Comparison of ENCODE assay signal across 32 mouse cellular contexts in genomic region chr14:37154391-37154790, GRCm38 (mm10). TPM values are rescaled to one million over a fixed set of nuclear protein-coding genes. Genes with fewer than 3 reads are reported as not detected.
"Had no signal": no experiment of that assay in that cellular context is flagged by ENCODE, and none has a peak within 500 bp of the region (broad histone marks: within the 10 kb centered on the region; RNA-seq: fewer than 3 reads in every experiment).

No protein-coding gene starts in this region.

- H3K9ac ChIP-seq: embryonic facial prominence, embryonic 12.5 days; embryonic facial prominence, embryonic 13.5 days; embryonic facial prominence, embryonic 15.5 days; forebrain, embryonic 12.5 days; forebrain, embryonic 13.5 days; forebrain, embryonic 15.5 days; forebrain, postnatal 0 days had no signal

- H3K27me3 ChIP-seq: embryonic facial prominence, embryonic 12.5 days; embryonic facial prominence, embryonic 13.5 days; embryonic facial prominence, embryonic 15.5 days; forebrain, embryonic 12.5 days; forebrain, embryonic 13.5 days; forebrain, embryonic 15.5 days had no signal

- DNase-seq: cerebellum, adult 9-11 months; cerebellum, postnatal 10 days; cerebellum, postnatal 14 days; cerebellum, postnatal 25 days; cerebellum, postnatal 36 days; embryo, embryonic 11 days; forebrain, postnatal 0 days; gastrocnemius, adult 2 months; gastrocnemius, postnatal 10 days; gastrocnemius, postnatal 14 days; gastrocnemius, postnatal 25 days; gastrocnemius, postnatal 36 days; heart, adult 18-20 months; heart, adult 2 months had no signal

- H3K4me2 ChIP-seq: embryonic facial prominence, embryonic 12.5 days; embryonic facial prominence, embryonic 13.5 days; embryonic facial prominence, embryonic 15.5 days; forebrain, embryonic 12.5 days; forebrain, embryonic 13.5 days; forebrain, embryonic 15.5 days; heart, embryonic 11.5 days had no signal

- H3K9me3 ChIP-seq: embryonic facial prominence, embryonic 12.5 days; embryonic facial prominence, embryonic 15.5 days had no signal

- H3K36me3 ChIP-seq: embryonic facial prominence, embryonic 10.5 days; embryonic facial prominence, embryonic 12.5 days; embryonic facial prominence, embryonic 13.5 days; embryonic facial prominence, embryonic 15.5 days; forebrain, embryonic 10.5 days; forebrain, embryonic 12.5 days; forebrain, embryonic 15.5 days; heart, embryonic 10.5 days had no signal

- H3K4me1 ChIP-seq: embryonic facial prominence, embryonic 10.5 days; embryonic facial prominence, embryonic 12.5 days; embryonic facial prominence, embryonic 13.5 days; embryonic facial prominence, embryonic 15.5 days; forebrain, embryonic 10.5 days; forebrain, embryonic 12.5 days; forebrain, embryonic 13.5 days; forebrain, embryonic 15.5 days; heart, embryonic 10.5 days had no signal

- H3K4me3 ChIP-seq: embryonic facial prominence, embryonic 10.5 days; embryonic facial prominence, embryonic 12.5 days; embryonic facial prominence, embryonic 13.5 days; embryonic facial prominence, embryonic 15.5 days; erythroblast, embryonic 14.5 days; forebrain, embryonic 10.5 days; forebrain, embryonic 12.5 days; forebrain, embryonic 13.5 days; forebrain, embryonic 15.5 days; gastrocnemius, adult 2 months; heart, adult 2 months; heart, embryonic 10.5 days had no signal

- ATAC-seq: forebrain, embryonic 13.5 days; forebrain, embryonic 14.5 days; forebrain, embryonic 15.5 days; forebrain, embryonic 16.5 days; forebrain, postnatal 0 days had no signal

- H3K27ac ChIP-seq: embryonic facial prominence, embryonic 10.5 days; embryonic facial prominence, embryonic 12.5 days; embryonic facial prominence, embryonic 13.5 days; embryonic facial prominence, embryonic 15.5 days; forebrain, embryonic 10.5 days; forebrain, embryonic 12.5 days; forebrain, embryonic 13.5 days; forebrain, embryonic 15.5 days; gastrocnemius, adult 2 months; heart, adult 2 months; heart, embryonic 10.5 days had no signal

RNA-seq across cellular contexts. Expression of gene 2610528A11Rik, which starts 40.6 kb away (rescaled TPM):
- total RNA-seq: forebrain, postnatal 0 days; gastrocnemius, postnatal 4 days; heart, adult 2 months; heart, adult 8-10 months had no signal
- polyA plus RNA-seq: embryonic facial prominence, embryonic 10.5 days; erythroblast, embryonic 14.5 days; forebrain, embryonic 12.5 days; forebrain, embryonic 13.5 days; forebrain, embryonic 14.5 days; forebrain, embryonic 16.5 days had no signal

RNA-seq across cellular contexts. Expression of gene Cdhr1, which starts 56.2 kb away (rescaled TPM):
- total RNA-seq: common myeloid progenitor, adult 5-6 weeks; gastrocnemius, adult 18-20 months; gastrocnemius, adult 2 months; gastrocnemius, adult 8-10 months; gastrocnemius, postnatal 14 days; gastrocnemius, postnatal 25 days; gastrocnemius, postnatal 36 days; gastrocnemius, postnatal 4 days; heart, adult 8-10 months had no signal
- polyA plus RNA-seq: erythroblast, embryonic 14.5 days had no signal
